Mouse (Mus musculus) heart, adult 9 months (tissue): ENCODE data around the gene Mid2.
"Not testable (repeated sequence)": the region's sequence is repeated elsewhere in the genome, so short reads cannot be mapped to it uniquely, and the experiment has no call there.

Source experiments
- DNase-seq, 2 experiments: peaks; one replicate each; pipeline ENCODE4 v3.0.0; 2022; ENCODE audit warnings: low spot score in 2 of 2

Mid2 gene

DNA sequence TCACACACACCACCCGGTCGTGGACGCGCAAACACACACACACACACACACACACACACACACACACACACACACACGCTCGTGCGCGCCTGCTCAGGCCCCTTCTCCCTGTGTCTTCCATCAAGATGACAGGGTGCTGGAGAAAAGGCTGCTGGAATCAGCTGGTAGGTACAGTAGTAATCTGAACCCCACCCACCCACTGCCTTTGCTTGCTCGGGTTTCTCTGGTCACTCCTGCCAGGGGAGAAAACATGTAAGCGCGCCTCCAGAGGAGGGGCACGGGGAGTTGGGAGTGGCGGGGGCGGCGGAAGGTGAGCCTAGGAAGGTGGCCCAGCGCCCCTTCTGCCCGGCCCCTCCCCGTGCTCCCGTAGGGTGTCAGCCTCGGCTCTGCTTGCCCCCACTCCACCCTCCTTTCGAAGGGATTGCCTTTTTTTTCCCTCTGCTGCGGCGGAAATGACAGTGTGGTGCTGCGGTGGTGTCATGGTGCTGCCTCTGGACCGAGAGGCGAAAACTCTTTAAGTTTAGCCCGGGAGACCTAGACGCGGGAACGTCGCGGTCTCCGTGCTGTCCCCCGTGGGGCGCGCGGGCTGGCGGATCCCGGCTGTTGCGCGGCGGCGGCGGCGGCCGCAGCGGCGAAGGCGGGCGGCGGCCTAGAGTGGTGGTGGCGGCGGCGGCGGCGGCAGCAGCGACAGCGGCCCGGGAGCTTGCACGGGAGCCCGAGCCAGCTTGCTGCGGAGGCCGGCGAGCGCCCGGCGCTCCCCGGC lies at the start of gene Mid2:
Mid2 (plus strand) TSS at position 121 of the 763 bp plus-strand sequence.
- DNase-seq = peak; percentile 28 to 29

DNA sequence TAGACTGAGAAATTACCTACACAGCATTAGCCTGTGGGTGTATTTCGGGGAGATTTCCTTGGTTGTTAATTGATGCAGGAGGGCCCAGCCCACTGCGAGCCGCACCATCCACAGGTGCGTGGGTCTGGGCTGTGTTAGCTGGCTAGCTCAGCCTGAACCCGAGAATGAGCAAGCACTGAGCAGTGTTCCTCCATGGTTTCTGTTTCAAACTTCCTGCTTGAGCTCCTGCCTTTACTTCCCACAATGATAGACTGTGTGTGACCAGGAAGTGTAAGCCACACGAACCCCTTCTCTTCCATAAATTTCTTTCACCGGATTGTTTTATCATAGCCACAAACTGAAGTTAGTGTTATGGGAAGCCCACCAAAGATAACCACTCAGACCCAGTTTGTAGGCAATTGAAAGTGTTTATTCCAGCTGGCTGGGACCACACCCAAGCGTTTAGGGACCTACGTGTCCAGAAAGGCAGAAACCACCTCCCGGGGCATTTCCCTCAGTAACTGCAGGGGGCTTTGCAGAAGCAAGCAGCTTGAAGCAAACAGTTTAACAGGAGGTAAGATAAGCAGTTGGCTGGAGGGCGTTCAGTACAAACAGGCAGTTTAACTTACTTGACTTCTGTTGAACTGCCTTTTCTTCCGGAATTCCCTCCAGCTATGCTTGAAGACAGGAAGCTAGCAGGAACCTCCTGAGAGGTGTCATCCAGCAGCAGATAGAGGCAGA lies 39.4 kb upstream of the Mid2 start:
- DNase-seq = no peak

DNA sequence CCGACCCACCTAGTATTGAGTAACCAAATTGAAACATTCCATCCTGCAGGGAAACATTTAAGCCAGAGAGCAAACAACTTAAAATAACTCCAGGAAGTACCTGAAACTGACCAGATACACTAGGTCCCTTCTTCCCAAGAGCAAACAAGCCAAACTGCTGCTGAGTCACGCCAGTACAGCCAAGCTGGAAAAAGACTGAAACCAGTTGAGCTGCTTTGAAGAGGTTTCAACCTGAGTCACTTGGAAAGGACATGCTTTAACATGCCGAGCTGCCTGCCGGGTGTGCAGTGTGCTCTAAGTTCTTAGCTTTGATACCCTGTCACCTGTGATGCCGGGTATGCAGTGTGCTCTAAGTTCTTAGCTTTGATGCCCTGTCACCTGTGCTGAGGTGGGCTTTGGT lies 26.4 kb upstream of the Mid2 start:
- DNase-seq = no peak

DNA sequence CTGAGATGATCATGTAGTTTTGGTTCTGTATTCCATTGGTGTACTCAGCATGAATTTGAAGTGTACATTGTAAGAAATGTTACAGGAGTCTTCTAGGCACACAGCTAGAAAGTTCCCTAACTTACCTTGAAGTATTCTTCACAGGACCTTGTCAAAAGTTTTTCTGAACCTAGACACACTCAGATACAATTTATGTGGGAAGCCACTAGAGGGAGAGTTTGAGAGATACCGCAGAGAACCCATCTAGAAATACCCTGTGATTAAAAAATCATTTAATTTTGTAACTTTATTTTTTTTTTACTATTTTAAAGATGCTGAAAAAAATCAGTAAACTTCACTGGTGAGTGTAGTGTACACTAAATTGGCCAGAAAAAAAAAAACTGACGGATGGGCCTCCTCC lies 24.8 kb upstream of the Mid2 start:
- no peak for DNase-seq

DNA sequence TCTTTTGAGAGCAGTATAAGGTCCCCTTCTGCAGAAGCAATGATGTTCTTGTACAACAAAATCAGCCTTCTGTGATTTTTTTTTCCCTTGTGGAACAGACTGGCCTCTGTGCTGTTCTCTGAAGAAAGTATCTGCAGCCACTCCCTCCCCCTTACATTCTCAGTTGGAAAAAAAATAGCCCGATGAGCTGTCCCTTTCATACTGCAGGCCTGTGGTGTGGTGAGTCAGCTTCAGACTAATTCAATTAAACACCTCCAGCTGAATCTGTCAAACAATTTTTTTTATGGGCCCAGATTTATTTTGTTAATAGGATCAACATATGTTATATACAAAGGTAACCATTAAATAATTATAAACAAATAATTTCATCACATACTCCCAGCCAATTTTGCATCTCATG lies 3.7 kb upstream of the Mid2 start:
- DNase-seq = no peak

DNA sequence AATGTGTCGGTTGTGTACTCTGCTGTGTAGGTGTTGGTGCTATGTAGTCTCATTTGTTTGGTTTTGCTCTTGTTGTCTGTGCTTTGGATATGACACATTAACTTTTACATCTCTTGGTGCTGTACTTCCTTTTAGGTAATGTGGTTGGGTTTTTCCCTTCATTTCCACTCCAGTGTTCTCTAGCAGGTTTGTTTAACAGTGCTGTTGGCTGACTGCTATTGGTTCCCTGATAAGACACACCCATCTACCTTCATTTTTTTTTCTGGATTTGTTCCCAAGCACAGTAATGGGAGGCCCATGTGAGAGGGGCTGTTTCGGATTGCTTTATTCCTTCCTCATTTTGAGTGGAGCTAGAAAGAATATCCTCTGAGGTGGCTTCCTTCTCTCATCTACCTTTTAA lies 883 bp upstream of the Mid2 start:
- DNase-seq = no peak

DNA sequence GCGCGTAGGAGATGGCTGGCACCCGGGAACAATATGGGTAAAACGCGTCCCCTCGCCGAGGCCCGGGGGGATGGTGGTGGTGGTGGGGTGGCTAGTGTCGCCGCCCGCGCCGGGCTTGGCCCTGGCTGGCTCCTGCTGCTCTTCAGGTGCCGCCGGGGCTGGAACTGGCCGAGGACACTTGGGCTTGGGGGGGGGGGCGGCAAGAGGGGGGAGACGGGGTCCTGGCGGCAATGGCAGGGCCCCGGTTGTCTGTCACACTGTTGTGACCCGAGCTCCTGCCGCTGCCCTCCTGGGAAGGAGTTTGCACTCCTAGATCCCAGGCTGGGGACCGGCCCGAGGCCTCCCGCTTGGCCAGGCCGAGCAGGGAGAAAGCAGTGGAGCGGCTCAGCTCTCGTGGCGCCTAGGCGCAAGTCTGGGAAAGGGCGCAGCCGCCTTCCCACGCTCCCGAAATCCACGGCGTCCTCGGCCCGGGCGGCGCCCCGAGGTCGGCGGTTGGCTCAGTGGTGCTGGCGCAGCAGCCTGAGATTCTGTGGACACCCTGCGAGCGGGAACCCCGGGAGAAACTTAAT lies 927 bp downstream of the Mid2 start:
- peak; percentile 11 to 21 for DNase-seq

DNA sequence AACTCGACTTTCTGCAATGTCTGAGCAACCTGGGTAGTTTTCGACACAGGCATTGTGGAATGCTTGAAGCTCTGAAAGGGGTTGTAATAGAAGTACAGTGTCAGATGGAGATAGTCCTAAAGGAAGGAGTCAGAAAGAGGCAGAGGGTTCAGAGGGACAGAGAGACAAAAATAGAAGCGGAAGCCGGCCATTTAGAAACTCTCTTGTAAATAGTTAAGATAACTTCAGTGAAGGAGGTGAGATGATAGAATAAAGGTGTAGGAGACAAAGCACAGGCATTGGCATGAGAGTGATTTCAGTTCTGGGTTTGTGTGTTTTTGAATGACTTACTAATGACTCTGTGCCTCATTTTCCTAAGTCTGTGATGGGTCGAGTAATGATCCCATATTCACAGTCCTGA lies 11.0 kb downstream of the Mid2 start:
- peak in 1 of 2 experiments; percentile 7 for DNase-seq

DNA sequence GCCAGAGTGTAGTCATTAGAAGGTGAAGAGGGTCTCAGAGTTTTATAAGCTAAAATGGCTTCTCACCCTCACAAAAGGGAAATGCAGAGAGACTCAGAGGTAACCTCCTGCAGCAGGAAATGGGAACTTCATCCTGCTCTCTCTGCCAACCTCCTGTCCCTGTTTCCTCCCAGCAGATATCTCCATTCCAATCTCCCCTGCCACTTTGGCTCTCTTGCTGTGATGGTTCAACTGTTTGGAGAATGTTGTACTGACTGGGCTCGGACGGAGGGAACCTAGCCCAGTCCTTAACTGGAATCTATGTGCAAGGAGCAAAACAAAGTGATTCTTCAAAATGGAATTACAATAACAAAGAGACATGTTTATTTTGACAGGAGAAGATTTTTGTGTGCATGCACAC lies 23.9 kb downstream of the Mid2 start:
- DNase-seq = no peak

DNA sequence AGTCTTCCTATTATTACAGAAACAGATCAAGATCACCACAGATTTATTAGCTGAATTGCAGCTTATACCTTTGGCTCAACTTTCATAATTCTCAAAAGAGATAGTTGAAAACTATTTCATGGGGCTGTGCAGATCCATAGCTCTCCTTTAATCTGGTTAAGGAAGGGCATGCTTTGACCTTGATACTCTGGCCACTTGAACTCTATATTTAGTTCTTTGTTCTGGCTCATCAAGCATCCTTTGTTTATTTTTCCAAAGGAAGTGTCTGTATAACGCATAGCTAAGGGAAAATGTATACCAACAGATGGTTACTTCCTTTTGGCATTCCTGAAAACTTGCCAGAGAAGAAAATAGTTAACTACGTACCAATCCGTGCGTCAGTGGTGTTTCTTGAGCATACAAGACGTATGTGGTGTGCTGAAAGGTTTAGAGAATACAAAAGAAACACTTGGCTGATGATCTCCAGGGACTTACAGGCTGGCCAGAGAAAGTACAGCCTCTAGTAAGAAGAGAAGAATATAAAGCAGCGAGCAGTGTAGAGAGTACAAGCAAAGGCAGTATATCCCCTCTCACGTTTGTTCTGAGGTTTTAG lies 33.6 kb downstream of the Mid2 start:
- not testable (repeated sequence) for DNase-seq

DNA sequence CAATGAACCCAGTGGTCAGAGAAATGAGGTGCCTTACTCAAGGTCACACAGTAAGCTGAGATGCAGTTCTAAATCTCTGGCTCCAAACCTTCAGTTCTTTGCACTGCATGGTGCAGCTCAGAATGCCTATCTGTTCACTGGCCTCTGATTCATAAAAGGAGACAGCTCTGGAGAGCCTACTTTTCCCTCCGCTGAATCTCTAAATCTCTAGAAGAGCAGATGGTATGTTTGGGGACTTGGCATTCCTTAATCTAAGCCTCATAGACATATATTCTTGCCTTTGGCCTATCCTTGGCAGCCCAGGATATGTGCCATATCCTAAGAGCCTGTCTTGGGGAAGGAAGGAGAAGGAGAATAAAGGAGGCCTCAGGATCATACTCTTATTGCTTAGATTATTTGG lies 38.8 kb downstream of the Mid2 start:
- DNase-seq = no peak

DNA sequence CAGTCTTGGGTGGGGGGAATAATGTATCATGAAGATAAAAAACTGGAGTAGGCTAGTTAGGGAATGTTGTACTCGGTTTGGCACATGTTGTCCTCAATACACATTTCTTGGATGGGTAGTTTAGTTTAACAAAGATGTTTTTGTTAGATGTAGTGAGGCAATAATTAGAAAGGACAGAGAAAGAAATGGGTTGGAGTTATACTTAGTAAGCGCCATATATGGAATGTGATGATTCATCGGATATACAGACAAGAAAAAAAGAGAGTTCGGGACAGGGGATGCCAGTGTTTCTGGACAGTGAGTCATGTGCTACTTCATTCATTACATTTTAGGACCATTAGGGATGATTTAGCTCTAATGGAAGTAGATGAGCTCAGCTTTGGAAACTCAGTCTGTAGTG lies 41.7 kb downstream of the Mid2 start:
- no peak for DNase-seq

DNA sequence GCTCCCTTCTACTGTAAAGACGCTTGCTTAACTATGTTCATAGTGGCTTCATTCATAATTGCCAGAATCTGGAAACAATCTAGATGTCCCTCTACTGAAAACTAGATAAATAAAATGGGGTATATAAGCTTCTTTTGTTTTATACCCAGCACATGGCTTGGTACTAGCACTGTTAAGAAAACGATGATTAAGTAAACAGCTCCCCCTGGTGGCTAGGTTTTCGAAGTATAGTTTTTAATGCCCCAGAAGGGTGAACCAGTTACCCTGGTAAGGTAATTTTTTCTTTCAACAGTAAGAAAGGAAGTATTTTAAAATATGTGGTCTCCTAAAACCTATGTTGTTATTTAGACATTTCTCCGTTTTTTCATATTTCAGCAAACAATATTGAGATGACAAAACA lies 58.0 kb downstream of the Mid2 start:
- peak in 1 of 2 experiments; percentile 19 for DNase-seq

DNA sequence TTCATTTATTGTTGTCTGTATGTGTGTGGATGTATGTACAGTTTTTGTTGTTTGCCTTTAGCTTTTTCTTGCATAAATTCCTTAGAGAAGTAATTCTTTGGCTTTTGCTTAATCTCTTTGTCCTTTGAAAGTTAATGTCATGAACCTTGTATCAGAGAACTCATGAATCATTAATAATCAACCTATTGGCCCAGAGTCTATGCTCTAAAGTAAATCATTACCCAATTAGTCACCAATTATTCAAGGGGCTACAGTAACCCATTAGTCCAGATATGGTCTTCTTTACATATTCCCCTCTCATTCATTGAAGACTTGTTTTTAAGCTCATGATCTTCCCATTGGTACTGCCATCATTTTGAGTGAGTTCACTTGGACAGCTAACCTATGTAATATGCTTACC lies 74.6 kb downstream of the Mid2 start:
- no peak for DNase-seq

DNA sequence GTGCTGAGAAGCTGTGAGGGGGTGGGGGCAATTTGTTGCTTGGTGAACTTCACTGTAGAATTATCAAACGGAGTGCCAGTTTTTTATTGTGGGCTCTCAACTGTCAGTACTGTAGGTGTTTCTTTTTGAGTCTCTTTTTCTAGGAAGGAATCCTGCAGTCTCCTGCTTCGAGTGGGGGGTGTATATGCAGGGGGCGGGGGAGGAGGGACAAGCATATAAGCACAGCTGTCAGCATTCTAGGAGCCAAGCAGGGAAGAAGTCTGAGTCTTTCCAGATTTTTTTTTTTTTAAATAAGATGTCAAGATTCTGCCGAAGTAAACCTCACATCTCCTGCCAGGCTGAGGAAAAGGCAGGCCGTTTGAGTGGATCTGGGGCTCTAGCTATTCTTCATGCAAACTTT lies 78.8 kb downstream of the Mid2 start:
- no peak for DNase-seq

DNA sequence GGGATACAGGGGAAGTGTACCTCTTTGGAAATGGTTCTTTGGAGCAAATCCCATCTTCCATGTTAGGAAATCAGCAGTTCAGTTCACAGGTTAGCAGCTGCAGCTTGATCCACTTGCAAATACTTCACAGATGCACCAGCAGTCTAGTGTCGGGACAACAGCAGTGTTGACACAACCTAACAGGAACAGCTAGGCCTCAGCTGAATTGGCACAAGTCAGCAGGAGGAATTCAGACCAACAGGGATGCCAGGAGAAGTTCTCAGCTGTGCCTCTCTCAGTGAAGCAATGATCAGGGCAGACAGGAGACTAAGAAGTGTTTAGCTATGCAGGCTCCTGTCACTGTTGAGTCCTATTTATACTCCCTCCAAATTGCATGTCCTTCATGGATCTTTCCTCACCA lies 105.4 kb downstream of the Mid2 start:
- DNase-seq = no peak

DNA sequence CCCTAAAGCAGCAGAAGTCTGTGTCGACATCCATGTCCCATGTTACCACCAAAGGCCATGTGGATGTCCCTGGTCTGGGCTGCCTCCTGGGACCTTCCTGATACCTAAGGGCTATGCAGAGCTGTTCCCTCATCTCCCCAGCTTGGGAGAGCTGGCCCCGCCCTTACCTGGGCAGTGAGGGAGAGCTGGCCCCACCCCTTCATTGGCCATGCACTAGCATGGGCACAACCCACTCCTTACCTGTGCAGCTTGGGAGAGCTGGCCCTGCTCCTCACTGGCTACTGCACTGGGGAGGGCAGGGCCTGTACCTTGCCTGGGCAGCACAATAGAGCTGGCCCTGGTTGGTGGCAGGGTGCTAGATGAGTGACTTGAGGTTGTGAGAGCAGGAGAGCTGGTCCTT lies 140.9 kb downstream of the Mid2 start:
- DNase-seq = no peak

DNA sequence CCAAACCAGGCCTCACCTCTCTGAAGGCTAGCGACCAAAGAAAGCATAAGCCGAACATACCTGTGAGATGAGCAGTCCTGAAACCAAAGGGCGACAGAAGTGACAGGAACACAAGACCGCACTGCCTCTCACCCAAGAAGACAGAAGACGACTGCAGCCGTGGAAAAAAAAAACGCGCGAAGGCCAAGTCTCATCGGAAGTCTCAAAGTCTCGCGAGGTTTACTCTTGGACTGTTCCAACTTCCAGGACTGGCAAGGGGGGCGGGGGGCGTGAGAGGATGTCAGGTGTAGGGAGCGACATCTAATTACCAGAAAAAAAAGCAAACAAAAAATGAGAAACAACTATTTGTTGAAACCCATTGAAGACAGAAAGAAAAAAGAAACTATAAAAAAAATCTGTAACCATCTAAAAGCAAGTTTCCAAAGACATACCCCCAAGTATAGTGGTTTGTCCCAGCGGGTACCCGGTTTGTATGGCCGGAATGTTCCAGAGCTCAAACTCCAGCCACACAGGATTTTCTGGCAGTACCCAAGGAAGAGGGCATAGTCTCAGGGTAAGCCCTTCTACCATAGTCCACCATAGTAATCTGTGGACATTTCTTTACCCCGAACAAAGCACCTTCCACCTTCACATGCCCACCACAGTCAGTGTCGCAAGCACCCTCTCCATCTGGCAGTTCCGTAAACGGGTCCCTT lies 149.1 kb downstream of the Mid2 start, which contains the start of gene Tex13b:
Tex13b (minus strand) TSS at position 122 of the 695 bp plus-strand sequence.
- DNase-seq = no peak
